Mouse (Mus musculus): ENCODE measurements at regions not wholly inside any gene's neighbourhood (a gene's known extent, or its start where the extent isn't known, plus 50 kb on each side); places are given as distances from the start of the nearest gene placed in this dataset.

DNA sequence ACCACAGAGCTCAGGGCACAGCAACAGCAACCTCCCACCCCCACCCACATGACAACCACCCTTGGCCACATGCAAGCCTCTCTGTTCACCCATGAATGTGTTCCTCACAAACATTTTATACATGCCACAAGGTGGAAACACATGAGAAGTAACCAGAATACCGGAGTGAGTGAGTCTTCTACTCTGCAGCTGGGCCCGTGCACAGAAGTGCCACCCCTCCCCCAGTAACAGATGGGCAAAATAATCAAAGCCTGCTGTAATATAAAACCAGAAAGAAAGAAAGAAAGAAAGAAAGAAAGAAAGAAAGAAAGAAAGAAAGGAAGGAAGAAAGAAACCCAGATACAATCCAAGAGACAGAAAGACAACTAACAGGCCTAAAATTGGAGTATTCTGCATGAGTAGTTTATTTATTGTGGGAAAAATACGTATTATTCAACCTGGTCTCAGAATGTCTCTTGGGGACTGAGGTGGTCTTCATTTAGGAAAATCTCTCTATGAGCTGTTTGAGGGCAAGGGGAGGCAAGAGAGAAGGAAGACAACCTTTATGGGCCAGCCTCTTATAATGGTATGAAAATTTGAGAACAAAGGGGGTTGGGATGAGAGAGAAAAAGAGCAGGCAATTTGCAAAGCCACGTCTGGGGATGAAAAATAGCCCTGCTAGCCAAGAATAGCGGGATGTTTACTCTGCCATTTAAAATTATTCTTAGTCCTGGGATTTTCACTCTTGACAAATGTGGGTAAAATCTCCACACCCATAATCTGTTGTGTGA is 160.2 kb downstream of the Sox4 start:
- no peak for DNase-seq

DNA sequence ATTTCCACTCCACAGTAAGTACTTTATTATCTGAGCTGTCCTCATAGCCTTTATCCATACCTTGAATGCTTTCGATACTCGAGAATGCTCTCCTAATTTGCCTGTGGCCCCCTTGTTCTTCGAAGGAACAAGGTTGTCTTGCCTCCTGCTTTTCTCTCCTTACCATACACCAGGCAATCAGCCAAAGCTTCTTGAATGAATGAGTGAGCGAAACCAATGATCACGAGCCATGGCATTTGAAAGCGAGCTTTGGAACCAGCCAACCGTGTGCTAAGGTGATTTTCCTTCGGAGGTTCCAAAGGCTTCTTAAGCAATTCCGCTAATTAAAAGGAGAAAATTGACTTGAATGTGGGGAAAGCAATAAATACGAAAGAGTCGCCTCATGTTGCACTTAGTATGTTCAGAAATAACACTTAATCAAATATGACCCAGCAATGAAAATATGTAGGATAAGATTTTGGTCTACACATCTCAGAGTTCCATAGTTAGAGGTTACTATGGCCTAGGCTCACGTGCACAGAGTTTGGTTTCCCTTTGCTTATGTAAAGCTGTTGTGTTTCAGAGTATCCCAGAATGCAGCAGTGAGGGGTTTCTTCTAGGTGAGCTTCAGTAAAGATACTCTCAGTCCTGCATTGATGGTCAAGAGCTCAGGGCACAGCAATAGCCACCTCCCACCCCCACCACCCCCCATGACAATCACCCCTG is 160.9 kb downstream of the Sox4 start:
- peak; percentile 23 to 26 for DNase-seq

- DNase-seq = no peak
These were observed 163.1 kb downstream of the Sox4 start for GRCm38 (mm10) chr13:28790381-28790780.

DNA sequence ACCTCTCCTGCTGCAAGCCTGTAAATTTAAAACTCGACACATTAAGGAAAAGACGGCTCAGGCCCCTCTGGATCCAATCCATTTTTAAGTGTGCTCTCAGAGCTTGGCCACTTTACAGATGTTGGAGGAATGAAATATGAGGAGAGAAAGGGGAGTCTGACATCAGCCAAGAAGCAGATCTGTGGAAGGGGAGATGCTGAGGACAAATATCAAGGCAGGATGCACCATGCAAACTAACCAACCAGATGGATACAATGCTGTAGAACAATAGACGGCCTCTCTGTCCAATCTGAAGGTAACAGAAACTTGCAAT is 166.2 kb downstream of the Sox4 start:
- no peak for DNase-seq

- DNase-seq = peak; percentile 28 to 46
These were observed 166.7 kb downstream of the Sox4 start for GRCm38 (mm10) chr13:28786629-28787330.

DNA sequence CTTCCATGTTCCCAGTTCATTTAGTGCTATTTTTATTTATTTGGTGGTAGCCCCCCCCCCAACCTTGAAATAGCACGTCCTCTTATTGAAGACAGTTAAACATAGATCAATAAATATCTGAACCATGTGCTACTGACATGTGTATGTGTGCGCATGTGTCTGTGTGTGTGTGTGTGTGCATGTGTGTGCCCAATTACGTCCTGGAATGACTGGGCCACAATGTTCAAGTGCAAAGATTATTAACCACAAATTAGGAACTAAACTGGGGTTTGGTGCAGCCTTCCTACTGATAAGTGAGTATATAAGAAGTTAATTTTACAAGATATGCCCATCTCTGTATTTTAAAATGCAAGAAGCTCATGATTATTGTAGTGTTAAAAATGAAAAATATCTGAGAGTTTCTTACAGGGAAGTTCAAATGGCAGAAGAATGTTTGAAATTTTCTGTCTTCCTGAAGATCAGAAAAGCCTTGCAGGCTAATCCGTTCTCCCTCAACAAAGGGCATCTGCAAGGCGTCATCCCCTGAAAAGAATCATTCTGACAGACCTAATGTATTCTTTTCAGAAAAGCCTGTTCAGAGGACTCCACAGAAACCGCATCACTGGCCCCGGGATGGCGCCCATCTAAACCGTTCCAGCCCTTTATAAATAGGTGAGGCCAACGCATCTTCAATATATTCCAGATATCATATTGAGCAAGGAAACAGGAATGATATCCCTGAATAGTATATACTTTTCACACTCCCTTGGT is 170.8 kb downstream of the Sox4 start:
- DNase-seq = no peak

DNA sequence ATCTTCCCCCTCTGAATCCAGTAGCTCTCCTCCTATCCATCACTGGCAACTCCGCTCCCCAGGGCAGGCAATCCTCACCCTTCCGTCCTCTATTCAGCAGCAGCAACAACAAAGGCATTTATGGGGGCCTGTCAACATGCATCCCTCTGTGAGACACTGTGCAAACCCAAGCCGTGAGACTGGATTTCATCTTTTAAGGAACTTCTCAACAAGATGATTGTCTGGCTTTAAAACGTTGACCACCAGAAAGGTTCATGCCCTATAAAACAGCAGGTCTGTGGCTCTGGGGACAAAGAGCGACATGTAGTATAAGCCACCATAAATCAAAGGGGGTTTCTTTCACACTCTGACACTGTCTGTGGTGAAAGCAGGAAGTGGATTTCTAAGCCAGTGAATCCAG is 171.4 kb downstream of the Sox4 start:
- DNase-seq = no peak

- no peak for DNase-seq
These were observed 171.9 kb downstream of the Sox4 start for GRCm38 (mm10) chr13:28781660-28782059.

- DNase-seq = no peak
These were observed 173.1 kb downstream of the Sox4 start for GRCm38 (mm10) chr13:28780462-28780861.

- DNase-seq = no peak
These were observed 178.2 kb downstream of the Sox4 start for GRCm38 (mm10) chr13:28775142-28775815.

GRCm38 (mm10) chr13:28774649-28775048 is 178.9 kb downstream of the Sox4 start:
- no peak for DNase-seq

GRCm38 (mm10) chr13:28773466-28773865 is 180.0 kb downstream of the Sox4 start:
- no peak for DNase-seq

DNA sequence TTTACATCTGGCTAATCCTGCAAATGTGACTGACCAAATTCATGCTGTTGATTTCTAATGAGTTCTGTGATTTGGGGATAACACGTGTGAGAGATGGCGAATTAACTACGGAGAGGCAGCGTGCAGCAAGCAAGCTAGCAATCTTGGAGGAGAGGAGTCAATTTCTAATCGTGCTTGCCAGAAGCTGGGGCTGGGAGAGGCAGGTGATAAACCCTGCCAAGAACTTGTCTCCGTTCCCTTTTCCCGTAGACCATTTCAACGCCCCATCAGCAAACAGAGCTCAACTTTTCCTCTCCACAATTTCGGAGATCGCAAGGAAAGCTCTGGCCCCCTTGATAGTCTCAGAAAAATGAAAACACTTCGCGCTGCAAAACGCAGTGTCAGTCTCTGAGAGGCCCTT is 183.0 kb downstream of the Sox4 start:
- peak; percentile 33 to 47 for DNase-seq

GRCm38 (mm10) chr13:28770018-28770417 is 183.5 kb downstream of the Sox4 start:
- no peak for DNase-seq

GRCm38 (mm10) chr13:28768717-28769426 is 184.6 kb downstream of the Sox4 start:
- DNase-seq = peak; percentile 26 to 31

DNA sequence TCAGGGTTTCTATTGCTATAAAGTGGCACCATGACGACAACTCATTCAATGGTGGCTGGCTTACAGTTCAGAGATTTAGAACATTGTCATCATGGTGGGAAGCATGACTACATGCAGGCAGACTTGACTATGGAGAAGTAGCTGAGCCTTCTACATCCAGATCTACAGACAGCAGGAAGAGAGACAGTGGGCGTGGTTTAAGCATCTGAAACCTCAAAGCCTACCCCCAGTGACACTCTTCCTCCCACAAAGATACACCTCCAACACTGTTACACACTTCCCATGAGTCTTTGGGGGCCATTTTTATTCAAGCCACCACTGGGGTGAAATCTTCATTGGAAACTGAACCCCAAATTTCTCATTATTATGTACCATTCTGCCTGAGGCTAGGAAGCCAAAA is 191.0 kb downstream of the Sox4 start:
- no peak for DNase-seq

DNA sequence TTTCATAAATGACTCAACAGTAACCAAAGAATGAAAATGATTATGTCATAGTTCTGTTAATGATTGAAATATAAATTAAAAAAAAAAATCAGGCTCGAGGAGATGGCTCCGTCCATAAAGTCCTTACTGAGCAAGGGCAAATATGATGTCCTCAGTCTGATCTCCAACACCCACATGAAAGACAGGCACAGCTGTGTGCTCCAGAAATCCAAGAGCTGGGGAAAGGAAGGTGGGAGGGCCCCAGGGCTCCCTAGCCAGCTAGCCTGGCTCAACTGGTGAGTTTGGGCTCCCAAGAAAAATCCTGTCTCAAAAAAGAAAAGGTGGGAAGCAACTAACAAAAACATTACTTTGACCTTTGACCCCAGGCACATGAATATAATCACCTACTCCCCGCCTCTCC is 194.5 kb downstream of the Sox4 start:
- DNase-seq = no peak

DNA sequence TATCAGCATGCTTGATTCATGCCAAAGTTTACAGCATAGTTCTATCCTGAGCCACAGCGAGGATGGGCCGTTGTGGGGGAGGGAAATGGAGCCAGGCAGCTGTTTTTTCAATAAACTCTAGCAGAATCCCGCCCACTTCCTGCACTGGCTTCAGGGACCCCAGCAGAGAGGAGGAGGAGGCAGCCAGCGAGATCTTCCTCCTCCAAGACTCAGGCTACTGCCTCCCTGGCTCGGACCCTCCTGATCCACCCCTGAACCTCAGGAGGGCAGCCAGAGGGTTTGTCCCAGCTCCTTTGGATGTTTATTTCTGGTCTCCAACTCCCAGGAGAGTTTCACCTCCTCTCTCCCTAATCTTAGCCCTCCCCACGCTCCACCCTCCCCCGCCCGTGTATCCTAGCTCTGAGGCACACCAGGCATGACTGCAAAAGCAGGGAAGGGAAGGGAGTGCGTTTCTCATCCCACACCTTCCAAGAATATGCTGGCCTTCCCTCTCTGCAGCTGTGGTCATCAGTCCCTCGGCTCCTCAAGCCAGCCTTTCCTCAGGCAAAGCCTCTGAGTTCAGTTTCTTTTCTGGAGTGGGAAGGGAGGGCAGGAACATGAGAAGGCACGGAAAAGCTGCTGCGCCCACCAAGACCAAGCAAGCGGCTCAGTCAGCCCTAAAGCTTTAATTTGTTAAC is 195.5 kb downstream of the Sox4 start:
- peak in 1 of 2 experiments; percentile 16 for DNase-seq

DNA sequence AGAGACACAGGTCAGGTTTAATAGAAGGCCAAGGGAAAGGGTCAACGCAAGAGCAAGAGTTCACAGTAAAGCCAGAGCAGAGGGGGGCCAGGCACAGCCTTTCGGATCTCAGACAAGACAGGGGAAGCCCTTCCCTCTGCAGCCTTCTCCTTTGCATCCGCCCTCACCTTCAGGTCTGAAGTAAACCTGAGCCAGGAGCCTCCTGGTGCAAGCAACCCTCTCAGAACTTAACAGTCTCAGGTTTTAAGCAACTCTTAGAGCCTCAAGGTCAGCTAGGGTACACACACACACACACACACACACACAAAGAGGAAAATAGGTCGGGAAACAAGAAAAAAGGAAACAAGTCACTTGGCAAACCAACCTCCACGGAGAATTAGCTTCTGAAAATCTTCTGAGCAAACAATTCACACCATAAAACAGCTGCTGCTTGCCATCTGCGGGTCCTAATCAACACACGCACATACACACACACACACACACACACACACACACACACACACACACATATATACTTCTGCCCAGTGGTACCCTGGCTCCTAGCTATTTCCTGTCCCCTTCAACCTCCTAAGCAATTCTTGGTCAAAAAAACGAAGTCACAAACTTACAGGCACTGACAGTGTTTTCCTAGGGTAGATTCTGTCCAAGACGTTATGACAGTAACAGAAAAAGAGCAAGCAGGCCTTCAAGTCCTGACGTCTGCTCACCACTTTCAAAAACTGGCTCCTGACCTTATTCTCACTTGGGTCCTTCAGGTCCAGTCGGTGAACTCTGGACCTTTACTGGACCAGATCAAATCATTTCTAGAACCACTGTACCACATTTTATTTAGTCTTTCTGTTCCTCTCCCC is 196.4 kb downstream of the Sox4 start:
- DNase-seq = no peak

DNA sequence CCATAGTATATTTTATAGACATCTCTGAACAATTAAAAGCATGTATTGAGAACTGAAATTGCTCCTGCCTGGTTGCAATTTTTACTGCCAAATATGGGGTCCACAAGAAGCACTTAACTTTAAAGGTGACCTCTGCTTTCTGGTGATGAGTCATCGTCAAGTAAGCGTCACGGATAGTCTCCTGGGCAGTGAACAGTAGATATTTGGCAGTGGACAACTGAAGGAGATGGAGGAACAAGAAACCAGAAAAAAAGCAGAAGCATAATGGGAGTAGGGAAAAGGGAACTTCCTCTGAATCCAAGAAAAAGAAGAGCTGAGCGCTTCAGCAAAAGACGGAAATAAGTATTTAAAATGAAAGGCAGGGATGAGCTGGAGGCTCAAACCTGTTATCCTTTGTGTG is 199.3 kb downstream of the Sox4 start:
- DNase-seq = no peak

All from cerebellum, postnatal 14 days (tissue).